Mouse (Mus musculus) spleen, adult 2 months (tissue): ENCODE results near the gene Tmc6.

Source experiments
- CTCF ChIP-seq: fragments of 200-500 bp; IDR thresholded peaks from 2 replicates; pipeline ENCODE4 v1.5.1; 2011; ENCODE audit warnings: mild to moderate bottlenecking, inconsistent platforms; ENCODE audit not compliant: insufficient read depth, insufficient read length, insufficient replicate concordance; ENCODE audit errors: extremely low read depth
- POLR2A ChIP-seq: fragments of 200-500 bp; IDR thresholded peaks from 2 replicates; pipeline ENCODE4 v1.6.1; 2011; ENCODE audit warnings: low read depth, low read length, inconsistent platforms

DNA sequence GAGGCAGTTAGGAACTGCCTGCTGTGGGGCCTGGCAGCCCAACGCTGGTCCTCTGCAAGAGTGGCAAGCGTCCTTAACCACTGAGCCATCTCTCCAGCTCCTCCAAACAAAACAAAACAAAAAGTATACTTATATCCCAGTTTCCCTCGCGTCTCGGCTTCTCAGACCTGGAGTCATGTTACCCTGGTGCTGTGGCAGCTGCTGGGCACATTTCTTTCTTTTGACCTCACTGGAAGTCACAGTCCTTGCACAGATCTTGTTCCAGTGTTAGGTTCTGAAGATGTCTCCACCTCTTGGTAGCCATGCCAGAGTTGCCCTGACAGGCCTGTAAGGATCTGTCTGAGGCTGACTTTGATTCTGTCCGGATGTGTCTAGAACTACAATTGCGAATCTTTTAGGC is 19.7 kb upstream of the Tmc6 start:
- TF ChIP-seq CTCF (no peak), POLR2A (no peak)
